Mouse (Mus musculus) heart, embryonic 16.5 days (tissue): Measurements from ENCODE around the gene Vps52. TPM values are rescaled to one million over a fixed set of nuclear protein-coding genes. Genes with fewer than 3 reads are reported as not detected.
"Not testable (repeated sequence)": the region's sequence is repeated elsewhere in the genome, so short reads cannot be mapped to it uniquely, and the experiment has no call there.

Experiments
- ATAC-seq: fragments of 200-750 bp; cut with Nextera tagmentation; replicated peaks from 2 replicates; pipeline ENCODE4 v1.8.0; 2017; ENCODE audit warnings: moderate number of reproducible peaks; ENCODE audit not compliant: insufficient read depth, low FRiP score; ENCODE audit errors: extremely low read depth
- H3K27ac ChIP-seq: fragments of 300-500 bp; sonication (generic); 2 replicates; pipeline ENCODE4 v1.5.1; 2014; ENCODE audit warnings: mild to moderate bottlenecking, low read length, control low read depth, moderate library complexity
- H3K27me3 ChIP-seq: fragments of 300-500 bp; sonication (generic); 2 replicates; pipeline ENCODE4 v1.6.1; 2014; ENCODE audit warnings: low read length, mixed read lengths; ENCODE audit not compliant: control insufficient read depth, insufficient read depth
- H3K36me3 ChIP-seq: fragments of 300-500 bp; sonication (generic); 2 replicates; pipeline ENCODE4 v1.6.1; 2014; ENCODE audit not compliant: control insufficient read depth, insufficient read depth
- H3K4me1 ChIP-seq: fragments of 300-500 bp; sonication (generic); 2 replicates; pipeline ENCODE4 v1.6.1; 2014; ENCODE audit warnings: low read length, mixed read lengths; ENCODE audit not compliant: control insufficient read depth, insufficient read depth
- H3K4me2 ChIP-seq: fragments of 300-500 bp; sonication (generic); 2 replicates; pipeline ENCODE4 v1.6.1; 2014; ENCODE audit warnings: low read depth, mild to moderate bottlenecking, control low read depth, low read length
- H3K4me3 ChIP-seq: fragments of 300-500 bp; sonication (generic); 2 replicates; pipeline ENCODE4 v1.5.1; 2014; ENCODE audit warnings: mild to moderate bottlenecking, control low read depth, low read length
- H3K9ac ChIP-seq: fragments of 300-500 bp; sonication (generic); 2 replicates; pipeline ENCODE4 v1.6.1; 2014; ENCODE audit warnings: low read length, control low read depth
- H3K9me3 ChIP-seq: fragments of 300-500 bp; sonication (generic); replicated peaks from 2 replicates; pipeline ENCODE4 v1.6.1; 2016; ENCODE audit warnings: low read length; ENCODE audit not compliant: control insufficient read depth
- WGBS: fragments of 180-500 bp; shearing (Covaris S2); extraction: QIAGEN DNeasy Blood & Tissue Kit; methylation state at CpG from one replicate; pipeline ENCODE4 v1.1.7; 2014; 5-methylcytosine and 5-hydroxymethylcytosine counted together
- polyA plus RNA-seq: library from polyadenylated mRNA; unstranded; fragments of >200 nt; fragmentation: Nextera tagmentation; extraction: Ambion mirVana; gene quantifications from 2 replicates; pipeline ENCODE4 v1.2.1, GENCODE M21; 2015

Vps52 gene
- polyA plus RNA-seq, 1 experiment from 2014 or later: 39.7 TPM

DNA sequence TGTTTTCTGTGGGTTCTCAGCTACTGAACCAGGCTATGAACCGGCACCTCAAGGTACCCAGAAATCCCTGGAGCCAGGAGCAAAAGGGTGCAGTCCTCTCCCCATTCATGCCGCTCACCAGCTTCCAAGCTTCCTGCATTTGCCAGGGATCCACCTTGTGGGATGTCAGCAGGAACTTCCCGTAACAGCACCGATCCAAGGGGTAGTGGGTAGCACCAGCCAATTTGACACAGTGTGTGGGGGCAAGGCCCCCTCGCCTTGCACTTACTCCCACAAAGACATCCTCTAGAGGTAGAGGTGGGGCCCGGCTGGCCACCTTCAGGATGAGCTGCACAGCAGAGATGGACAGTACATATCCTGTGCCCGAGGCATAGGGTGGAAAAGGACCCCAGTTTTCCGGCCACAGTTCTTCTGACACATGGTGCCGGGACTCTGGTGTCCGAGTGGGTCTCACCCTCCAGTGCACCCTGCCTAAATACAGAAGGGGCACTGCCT, 5.4 kb upstream of the Vps52 start:
- peaks cover 46% of the 10 kb centered on the region for H3K4me1 ChIP-seq
- H3K36me3 ChIP-seq: peaks cover 30% of the 10 kb centered on the region
- peak overlapping the region; percentile 98 for H3K4me2 ChIP-seq
- peak overlapping the region; percentile 78 for H3K9ac ChIP-seq
- peak overlapping the region; percentile 87; the same call in 1 of the 2 replicates for H3K27ac ChIP-seq
- H3K4me3 ChIP-seq: peak overlapping the region; percentile 63
- H3K9me3 ChIP-seq: no peaks in the 10 kb centered on the region
- 76% methylated on average over 10 of the region's 10 CpGs for WGBS
- no peaks in the 10 kb centered on the region for H3K27me3 ChIP-seq
- ATAC-seq: no peak

DNA sequence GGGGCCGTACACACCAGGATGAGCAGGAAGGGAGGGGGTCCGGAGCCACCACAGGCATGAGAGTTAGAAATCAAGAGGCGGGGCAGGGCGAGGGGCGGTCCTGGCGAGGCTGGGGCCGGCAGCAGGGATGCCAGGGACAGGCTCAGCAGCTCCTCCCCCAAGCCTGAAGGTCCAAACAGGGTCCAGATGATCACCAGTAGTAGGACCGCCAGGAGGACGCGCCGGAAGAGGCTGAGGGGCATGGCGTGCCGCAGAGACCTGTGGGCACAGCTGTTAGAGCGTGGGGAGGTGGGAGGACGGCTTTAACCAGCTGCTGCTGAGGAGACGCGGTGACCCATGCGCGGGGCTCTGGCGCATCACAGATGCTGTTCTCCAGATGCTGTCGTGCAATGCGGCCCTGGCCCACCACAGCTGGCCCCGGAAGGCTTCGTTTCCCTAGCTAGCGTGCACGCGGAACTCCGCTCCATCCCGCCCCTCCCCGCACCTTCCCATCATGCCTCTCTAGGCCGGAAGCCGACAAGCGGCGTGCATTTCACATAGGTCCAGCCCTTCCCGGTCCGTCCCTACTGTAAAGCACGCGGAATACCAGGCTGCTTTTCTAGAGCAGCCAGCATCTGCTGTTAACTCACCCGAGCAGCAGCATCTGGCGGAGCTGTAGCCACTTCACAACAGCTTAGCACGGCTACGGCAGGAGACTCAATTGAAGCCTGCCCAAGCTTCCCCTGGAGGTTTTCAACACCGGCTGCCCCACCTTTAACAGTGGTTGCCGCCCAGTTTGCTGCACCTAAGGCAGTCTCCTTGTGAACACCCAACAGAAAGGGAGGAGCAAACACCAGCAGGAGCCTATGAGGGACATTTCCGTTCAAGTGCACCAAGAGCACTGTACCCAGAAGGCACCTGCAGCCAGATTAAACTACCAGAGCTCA, 4.3 kb upstream of the Vps52 start, which contains the start of gene B3galt4:
Gene B3galt4, minus strand, starts transcription at position 468 of the 926 bp plus-strand sequence.
- ATAC-seq: peak; percentile 61
- Histone ChIP-seq H3K4me3 (peak within 1 kb of the TSS; percentile 63), H3K36me3 (peaks cover 29% of the 10 kb centered on the region), H3K27me3 (no peaks in the 10 kb centered on the region), H3K4me2 (peak within 1 kb of the TSS; percentile 98), H3K9me3 (no peaks in the 10 kb centered on the region), H3K9ac (peak within 1 kb of the TSS; percentile 78), H3K27ac (peak within 1 kb of the TSS; percentile 87), H3K4me1 (peaks cover 46% of the 10 kb centered on the region)
- 1% methylated on average over 45 of the region's 45 CpGs for WGBS

DNA sequence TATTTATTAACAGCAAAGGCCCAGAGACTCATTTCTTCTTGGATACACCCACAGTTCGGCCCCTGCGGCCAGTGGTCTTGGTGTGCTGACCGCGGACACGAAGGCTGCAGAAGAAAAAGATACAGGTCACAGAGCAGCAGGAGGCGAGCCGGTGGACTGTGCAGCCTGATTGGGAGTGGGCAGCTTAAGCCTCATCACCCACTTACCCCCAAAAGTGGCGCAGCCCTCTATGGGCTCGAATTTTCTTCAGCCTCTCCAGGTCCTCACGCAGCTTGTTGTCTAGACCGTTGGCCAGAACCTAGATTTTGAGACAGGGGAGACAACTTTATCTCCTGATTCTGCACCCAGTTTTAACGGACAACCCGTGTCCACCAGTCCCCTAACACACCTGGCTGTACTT, 3.6 kb upstream of the Vps52 start:
- H3K4me1 ChIP-seq: peaks cover 52% of the 10 kb centered on the region
- H3K27ac ChIP-seq, H3K9me3 ChIP-seq, ATAC-seq, H3K27me3 ChIP-seq: not testable (repeated sequence)
- peak overlapping the region; percentile 98 for H3K4me2 ChIP-seq
- H3K9ac ChIP-seq: peak overlapping the region; percentile 78
- WGBS: 73% methylated on average over 13 of the region's 13 CpGs
- H3K4me3 ChIP-seq: peak overlapping the region; percentile 63
- H3K36me3 ChIP-seq: peaks cover 29% of the 10 kb centered on the region

DNA sequence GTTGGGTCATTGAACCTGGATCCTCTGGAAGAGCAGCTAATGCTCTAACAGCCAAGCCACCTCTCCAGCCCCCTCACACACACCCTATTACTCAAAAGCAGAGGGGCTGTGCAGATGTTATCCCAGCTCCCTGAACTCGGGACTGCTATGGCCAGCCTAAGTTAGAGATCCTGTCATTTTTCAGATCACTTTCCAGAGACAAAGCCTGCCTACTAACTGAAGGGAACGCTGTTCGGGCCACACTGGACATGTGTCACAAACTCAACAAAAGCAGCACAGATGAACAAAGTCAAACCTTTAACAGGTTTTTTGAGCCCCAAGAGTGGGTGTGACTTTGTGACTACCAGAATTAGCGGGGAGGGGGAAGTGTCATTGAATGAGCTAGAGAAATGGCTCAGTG, 2.7 kb upstream of the Vps52 start:
- ATAC-seq: no peak
- peaks cover 29% of the 10 kb centered on the region for H3K36me3 ChIP-seq
- H3K9me3 ChIP-seq: no peaks in the 10 kb centered on the region
- H3K9ac ChIP-seq: peak overlapping the region; percentile 43; the same call in 1 of the 2 replicates
- H3K4me1 ChIP-seq: peaks cover 52% of the 10 kb centered on the region
- H3K27ac ChIP-seq: no peak overlapping the region
- no peaks in the 10 kb centered on the region for H3K27me3 ChIP-seq
- 79% methylated on average over 4 of the region's 4 CpGs for WGBS
- H3K4me2 ChIP-seq: no peak overlapping the region
- no peak overlapping the region for H3K4me3 ChIP-seq

DNA sequence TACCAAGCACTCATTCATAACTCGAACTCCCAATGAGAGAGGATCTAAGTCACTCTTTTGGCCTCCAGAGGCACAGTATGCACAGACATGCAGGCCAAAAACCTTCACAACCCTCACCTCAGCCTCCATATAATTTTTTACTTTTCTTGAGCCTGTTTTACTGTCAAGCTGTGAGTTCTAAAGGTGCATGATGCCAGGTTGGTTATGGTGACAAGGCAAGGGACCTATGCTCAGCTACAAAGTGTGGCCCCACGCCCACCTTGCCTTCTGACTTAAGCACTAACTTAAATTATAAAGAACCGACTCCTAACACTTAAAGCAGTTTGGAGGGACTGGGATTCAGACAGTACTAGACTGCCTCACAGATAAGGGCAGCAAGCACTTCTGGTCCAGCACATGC, 2.3 kb upstream of the Vps52 start:
- WGBS: 81% methylated on average over 3 of the region's 3 CpGs
- Histone ChIP-seq H3K4me3 (no peak overlapping the region), H3K9me3 (no peaks in the 10 kb centered on the region), H3K4me2 (0 out of 2 replicates have a peak overlapping the region, but pooled peaks have one; percentile 9), H3K27ac (0 out of 2 replicates have a peak overlapping the region, but pooled peaks have one; percentile 39), H3K36me3 (peaks cover 27% of the 10 kb centered on the region), H3K9ac (peak overlapping the region; percentile 29), H3K27me3 (no peaks in the 10 kb centered on the region), H3K4me1 (peaks cover 52% of the 10 kb centered on the region)
- ATAC-seq: no peak

DNA sequence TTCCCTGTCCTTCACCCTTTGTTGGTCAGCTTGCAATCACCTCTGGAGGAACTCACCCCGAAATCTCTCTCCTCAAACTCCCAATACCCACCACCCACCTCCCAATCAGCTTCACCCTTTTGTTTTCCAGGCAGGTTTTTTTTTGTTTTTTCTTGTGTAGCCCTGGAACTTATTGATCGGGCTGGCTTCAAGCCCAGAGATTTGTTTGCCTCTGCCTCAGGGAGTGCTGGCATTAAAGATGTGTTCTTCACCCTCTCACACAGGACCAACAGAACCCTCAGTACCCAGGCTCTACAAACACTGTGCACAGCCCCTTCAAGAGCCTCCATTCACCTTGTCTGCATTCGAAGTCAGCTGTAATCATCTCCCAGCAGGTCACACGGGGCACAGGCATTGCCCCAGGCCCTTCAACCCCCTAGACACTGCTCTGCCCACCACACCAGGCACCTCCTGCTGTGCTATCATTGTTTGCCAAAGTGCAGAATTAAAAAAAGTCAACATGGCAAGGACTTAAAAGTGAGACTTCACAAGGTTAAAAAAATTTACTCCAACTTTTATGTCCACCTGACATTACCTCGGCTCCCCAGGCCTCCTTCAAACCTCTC, 1.5 kb upstream of the Vps52 start:
- ATAC-seq: no peak
- WGBS: 39% methylated on average over 5 of the region's 5 CpGs
- Histone ChIP-seq H3K27me3 (no peaks in the 10 kb centered on the region), H3K4me1 (peaks cover 52% of the 10 kb centered on the region), H3K4me2 (peak overlapping the region; percentile 92), H3K9me3 (no peaks in the 10 kb centered on the region), H3K27ac (no peak overlapping the region; the same call in 1 of the 2 replicates), H3K36me3 (peaks cover 30% of the 10 kb centered on the region), H3K4me3 (peak overlapping the region; percentile 99), H3K9ac (peak overlapping the region; percentile 99)

DNA sequence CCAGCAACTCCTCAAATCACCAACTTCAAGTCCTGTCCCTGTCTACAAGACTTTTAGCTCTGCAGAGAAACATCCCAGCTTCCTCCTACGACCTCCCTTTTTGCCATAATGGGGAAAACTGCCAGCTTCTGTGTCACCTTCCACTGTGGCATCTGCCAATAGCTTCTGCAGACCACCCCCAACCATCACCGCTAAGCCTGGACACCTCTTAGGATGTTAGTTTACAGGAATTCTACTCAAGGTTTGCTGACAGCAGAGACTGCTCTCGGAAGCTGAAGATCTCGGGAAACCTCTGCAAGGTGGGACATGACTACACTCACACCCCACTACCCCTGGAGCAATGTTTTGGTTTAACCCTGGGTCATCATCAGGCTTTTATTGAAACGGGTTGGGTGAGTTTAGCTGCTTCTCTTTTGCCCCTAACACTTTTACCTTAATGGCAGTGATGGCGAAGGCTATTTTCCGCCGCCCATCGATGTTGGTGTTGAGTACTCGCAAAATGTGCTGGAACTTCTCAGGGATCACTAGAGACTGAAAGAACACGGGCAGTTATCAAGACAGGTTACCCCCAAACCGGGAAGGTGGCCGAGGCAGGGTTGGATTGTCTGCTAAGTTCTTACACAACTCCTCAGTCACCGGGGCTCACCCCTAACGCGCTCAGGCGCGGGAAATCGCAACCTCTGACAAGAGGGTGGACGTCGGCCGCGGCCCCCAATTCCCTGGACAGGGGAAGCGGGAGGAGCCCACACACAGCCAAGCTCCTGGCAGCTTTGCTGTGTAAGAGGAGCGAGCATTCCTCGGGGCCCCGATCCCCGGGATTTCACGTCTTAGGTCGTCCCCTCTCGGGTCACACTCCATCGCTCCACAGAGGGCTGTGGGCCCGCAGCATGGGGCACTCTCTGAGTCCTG, 712 bp upstream of the Vps52 start:
- H3K36me3 ChIP-seq: peaks cover 38% of the 10 kb centered on the region

DNA sequence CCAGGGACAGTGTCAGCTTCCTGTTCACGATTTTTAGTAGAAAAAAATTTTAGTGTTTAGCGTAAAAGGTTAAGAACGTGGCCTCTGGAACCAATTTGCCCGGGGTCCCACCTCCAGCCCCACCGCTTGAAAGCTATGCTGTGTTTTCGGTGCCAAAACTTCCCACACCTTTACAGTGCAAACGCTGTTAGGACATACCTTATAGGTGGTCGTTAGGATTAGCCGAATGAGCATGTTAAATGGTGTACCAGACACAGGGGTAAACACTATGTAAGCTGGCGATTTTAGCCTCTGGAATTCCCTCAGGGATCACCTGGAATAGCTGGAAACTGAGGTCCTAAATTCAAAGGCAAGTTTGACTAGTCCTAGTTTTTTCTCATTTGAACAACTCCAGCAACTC, 724 bp downstream of the Vps52 start:
- Histone ChIP-seq H3K36me3 (peaks cover 42% of the 10 kb centered on the region), H3K4me2 (peak overlapping the region; percentile 78), H3K4me1 (peaks cover 39% of the 10 kb centered on the region), H3K9ac (peak overlapping the region; percentile 89), H3K4me3 (peak overlapping the region; percentile 99), H3K27ac (peak overlapping the region; percentile 95), H3K9me3 (no peaks in the 10 kb centered on the region), H3K27me3 (no peaks in the 10 kb centered on the region)
- 7% methylated on average over 10 of the region's 10 CpGs for WGBS
- ATAC-seq: no peak

More for the DNA sequence above, 712 bp upstream of the Vps52 start:
- H3K27me3 ChIP-seq: no peaks in the 10 kb centered on the region
- peak overlapping the region; percentile 92 for H3K4me2 ChIP-seq
- WGBS: under 1% methylated on average over 33 of the region's 33 CpGs
- peak overlapping the region; percentile 99 for H3K4me3 ChIP-seq
- peak overlapping the region; percentile 91 for H3K27ac ChIP-seq
- peak; percentile 15 for ATAC-seq
- H3K9me3 ChIP-seq: no peaks in the 10 kb centered on the region
- H3K9ac ChIP-seq: peak overlapping the region; percentile 99
- peaks cover 48% of the 10 kb centered on the region for H3K4me1 ChIP-seq
